Mouse (Mus musculus) spleen, adult 2 months (tissue): ENCODE data around the gene Cat.

Experiments
- CTCF ChIP-seq: fragments of 200-500 bp; IDR thresholded peaks from 2 replicates; pipeline ENCODE4 v1.5.1; 2011; ENCODE audit warnings: mild to moderate bottlenecking, inconsistent platforms; ENCODE audit not compliant: insufficient read depth, insufficient read length, insufficient replicate concordance; ENCODE audit errors: extremely low read depth
- POLR2A ChIP-seq: fragments of 200-500 bp; IDR thresholded peaks from 2 replicates; pipeline ENCODE4 v1.6.1; 2011; ENCODE audit warnings: low read depth, low read length, inconsistent platforms

- TF ChIP-seq CTCF (no peak), POLR2A (no peak)
Measured at GRCm38 (mm10) chr2:103481314-103482231, 3.4 kb downstream of the Cat start.
